Mouse (Mus musculus) megakaryocyte, adult 5-6 weeks (primary cell): ENCODE measurements around the gene Maz. TPM values are rescaled to one million over a fixed set of nuclear protein-coding genes. Genes with fewer than 3 reads are reported as not detected.

Experiments used
- ATAC-seq: 2 replicates; pipeline ENCODE4 v1.8.0; 2016; ENCODE audit warnings: mild to moderate bottlenecking, inconsistent platforms; ENCODE audit not compliant: poor library complexity, severe bottlenecking
- total RNA-seq, 2 experiments: library from RNA; stranded (forward) in 1 of 2; stranded (reverse) in 1 of 2; fragments of 153-499, 151-499 nt in 1 of 2; fragments of 221-1000, 200-1000 nt in 1 of 2; gene quantifications; 2 replicates each; pipeline versions ENCODE4 v1.2.3 to v1.2.4; 2015 to 2017

Maz gene
- total RNA-seq, 2 experiments from 2014 or later: 45.1 to 79.8 TPM

GRCm38 (mm10) chr7:127008239-127009019 is 18.4 kb downstream of the Maz start:
- peak; percentile 93 for ATAC-seq

GRCm38 (mm10) chr7:127007313-127008024 is 19.4 kb downstream of the Maz start:
- ATAC-seq: no peak

GRCm38 (mm10) chr7:127004122-127004875 is 22.5 kb downstream of the Maz start:
- no peak for ATAC-seq

GRCm38 (mm10) chr7:127003620-127004019 is 23.2 kb downstream of the Maz start:
- ATAC-seq: no peak

- no peak for ATAC-seq
Measured at GRCm38 (mm10) chr7:126999568-126999967, 27.3 kb downstream of the Maz start.

GRCm38 (mm10) chr7:126996449-126996848 is 30.4 kb downstream of the Maz start:
- no peak for ATAC-seq

- no peak for ATAC-seq
Measured at GRCm38 (mm10) chr7:126988816-126989215, 38.0 kb downstream of the Maz start.

- peak; percentile 52; the same call in 1 of the 2 replicates for ATAC-seq
Measured at GRCm38 (mm10) chr7:126986319-126986718, 40.5 kb downstream of the Maz start.

GRCm38 (mm10) chr7:126984667-126985444 is 42.0 kb downstream of the Maz start:
- ATAC-seq: no peak

GRCm38 (mm10) chr7:126983113-126983512 is 43.7 kb downstream of the Maz start:
- no peak for ATAC-seq

- ATAC-seq: no peak
Measured at GRCm38 (mm10) chr7:126982054-126982453, 44.8 kb downstream of the Maz start.

- ATAC-seq: no peak
Measured at GRCm38 (mm10) chr7:126981601-126982000, 45.2 kb downstream of the Maz start.

GRCm38 (mm10) chr7:126978841-126979240 is 48.0 kb downstream of the Maz start:
- ATAC-seq: no peak

GRCm38 (mm10) chr7:126976878-126977459 is 49.9 kb downstream of the Maz start:
- ATAC-seq: no peak

- peak; percentile 95 for ATAC-seq
Measured at GRCm38 (mm10) chr7:126975950-126976866, 50.6 kb downstream of the Maz start, which contains the start of gene Cdiptos. Cdiptos (minus strand) TSS chr7:126976098.

GRCm38 (mm10) chr7:126975893-126975949 is 51.1 kb downstream of the Maz start, which contains the start of gene Cdipt:
Cdipt (plus strand) TSS chr7:126975914.
- no peak for ATAC-seq

- peak; percentile 53 for ATAC-seq
Measured at GRCm38 (mm10) chr7:126975493-126975892, 51.3 kb downstream of the Maz start.
